Mouse (Mus musculus) thymus, adult 2 months (tissue): Measurements from ENCODE around the gene Syt8.

ENCODE experiments used
- CTCF ChIP-seq: fragments of 200-500 bp; IDR thresholded peaks from 2 replicates; pipeline ENCODE4 v1.5.1; 2012; ENCODE audit warnings: mild to moderate bottlenecking, control low read depth, low read length, moderate library complexity, borderline replicate concordance; ENCODE audit not compliant: control insufficient read depth, poor library complexity, insufficient read depth; ENCODE audit errors: extremely low read depth
- POLR2A ChIP-seq: fragments of 200-500 bp; IDR thresholded peaks from 2 replicates; pipeline ENCODE4 v1.6.1; 2012; ENCODE audit warnings: mild to moderate bottlenecking, low read length, control low read depth, moderate library complexity; ENCODE audit not compliant: control insufficient read depth, poor library complexity, insufficient read depth; ENCODE audit errors: extremely low read depth

- TF ChIP-seq CTCF: no peak
- no peak for TF ChIP-seq POLR2A
These were observed 46.5 kb upstream of the Syt8 start for GRCm38 (mm10) chr7:142388198-142388597.
